9 mouse cellular contexts compared by ENCODE assay signal in genomic region chr11:113972517-113972872, GRCm38 (mm10).
DNase-seq lines count a peak whose midpoint lies in the region; ATAC-seq lines count a peak whose summit lies in the region.
"Had no signal": no experiment of that assay in that cellular context is flagged by ENCODE, and none has a peak within 500 bp of the region (broad histone marks: within the 10 kb centered on the region; RNA-seq: fewer than 3 reads in every experiment).

No protein-coding gene starts in this region.

- H3K9me3 ChIP-seq in hindbrain, embryonic 10.5 days = peaks cover 44% of the 10 kb centered on the region
- H3K9me3 ChIP-seq in hindbrain, embryonic 11.5 days (ENCODE audit: control insufficient read depth, low read length) = no peaks in the 10 kb centered on the region; the same call in 1 of the 2 replicates
- peaks cover 7% of the 10 kb centered on the region for H3K9me3 ChIP-seq in hindbrain, embryonic 13.5 days
- H3K9me3 ChIP-seq in midbrain, embryonic 14.5 days (ENCODE audit: control insufficient read depth, low read length) = peaks cover 6% of the 10 kb centered on the region; the same call in 1 of the 2 replicates

- H3K9ac ChIP-seq in hindbrain, embryonic 11.5 days (ENCODE audit: low read depth, low read length) = no peak overlapping the region
- no peak overlapping the region for H3K9ac ChIP-seq in hindbrain, embryonic 13.5 days
- H3K9ac ChIP-seq in midbrain, embryonic 14.5 days (replicated peaks; ENCODE audit: low read length) = no peak overlapping the region

- no peak for ATAC-seq in hindbrain, embryonic 11.5 days (ENCODE audit: low FRiP score)
- peak; percentile 6; the same call in 1 of the 2 replicates for ATAC-seq in hindbrain, embryonic 13.5 days (ENCODE audit: low FRiP score)
- no peak for ATAC-seq in midbrain, embryonic 14.5 days (ENCODE audit: low FRiP score, low TSS enrichment)

- no peak overlapping the region for H3K4me3 ChIP-seq in hindbrain, embryonic 10.5 days
- no peak overlapping the region for H3K4me3 ChIP-seq in hindbrain, embryonic 11.5 days (ENCODE audit: low read depth, low read length)
- no peak overlapping the region for H3K4me3 ChIP-seq in hindbrain, embryonic 13.5 days
- no peak overlapping the region for H3K4me3 ChIP-seq in midbrain, embryonic 14.5 days (replicated peaks; ENCODE audit: low read depth, low read length)

- peaks cover 27% of the 10 kb centered on the region for H3K36me3 ChIP-seq in hindbrain, embryonic 10.5 days
- H3K36me3 ChIP-seq in hindbrain, embryonic 11.5 days (ENCODE audit: control insufficient read depth, insufficient read depth, low read length) = no peaks in the 10 kb centered on the region
- peaks cover 6% of the 10 kb centered on the region; the same call in 1 of the 2 replicates for H3K36me3 ChIP-seq in hindbrain, embryonic 13.5 days
- H3K36me3 ChIP-seq in midbrain, embryonic 14.5 days (ENCODE audit: control insufficient read depth, insufficient read depth, low read length) = no peaks in the 10 kb centered on the region

- DNase-seq in hindbrain, embryonic 10.5 days (ENCODE audit: low spot score) = no peak
- no peak for DNase-seq in hindbrain, embryonic 11.5 days (ENCODE audit: low spot score)
- DNase-seq in cerebellum, adult 9-10 months = peak; percentile 10
- peak; percentile 41 for DNase-seq in midbrain, embryonic 14.5 days
- DNase-seq in urinary bladder, postnatal 4 days (ENCODE audit: low spot score in 2 of 2) = no peak
- DNase-seq in right cerebral cortex, adult 18-20 months = no peak
- DNase-seq in MN1 (ENCODE audit: low spot score) = no peak
- DNase-seq: gastrocnemius, postnatal 25 days had no signal

- H3K27ac ChIP-seq in hindbrain, embryonic 10.5 days = 0 out of 2 replicates have a peak overlapping the region, but pooled peaks have one; percentile 12
- H3K27ac ChIP-seq in hindbrain, embryonic 11.5 days (ENCODE audit: low read depth, low read length) = no peak overlapping the region
- peak overlapping the region; percentile 76 for H3K27ac ChIP-seq in hindbrain, embryonic 13.5 days
- 0 out of 2 replicates have a peak overlapping the region, but pooled peaks have one; percentile 22 for H3K27ac ChIP-seq in midbrain, embryonic 14.5 days (replicated peaks; ENCODE audit: low read depth, low read length)

- peaks cover 30% of the 10 kb centered on the region for H3K4me1 ChIP-seq in hindbrain, embryonic 10.5 days (replicated peaks)
- no peaks in the 10 kb centered on the region; the same call in 1 of the 2 replicates for H3K4me1 ChIP-seq in hindbrain, embryonic 11.5 days (replicated peaks; ENCODE audit: control insufficient read depth, insufficient read depth, low read length)
- peaks cover 50% of the 10 kb centered on the region for H3K4me1 ChIP-seq in hindbrain, embryonic 13.5 days (replicated peaks)
- H3K4me1 ChIP-seq in midbrain, embryonic 14.5 days (ENCODE audit: control insufficient read depth, insufficient read depth, low read length) = peaks cover 29% of the 10 kb centered on the region

- no peak overlapping the region for H3K4me2 ChIP-seq in hindbrain, embryonic 11.5 days (replicated peaks; ENCODE audit: low read depth, low read length)
- H3K4me2 ChIP-seq in hindbrain, embryonic 13.5 days = no peak overlapping the region
- H3K4me2 ChIP-seq in midbrain, embryonic 14.5 days (ENCODE audit: low read length) = no peak overlapping the region

- no peaks in the 10 kb centered on the region for H3K27me3 ChIP-seq in hindbrain, embryonic 10.5 days (ENCODE audit: insufficient read depth, poor library complexity, severe bottlenecking)
- no peaks in the 10 kb centered on the region for H3K27me3 ChIP-seq in hindbrain, embryonic 11.5 days (ENCODE audit: control insufficient read depth, insufficient read depth, low read length)
- H3K27me3 ChIP-seq in hindbrain, embryonic 13.5 days = no peaks in the 10 kb centered on the region
- no peaks in the 10 kb centered on the region for H3K27me3 ChIP-seq in midbrain, embryonic 14.5 days (ENCODE audit: control insufficient read depth, insufficient read depth, low read length)

- WGBS in hindbrain, embryonic 10.5 days = 84% methylated on average over 3 of the region's 3 CpGs
- WGBS in hindbrain, embryonic 11.5 days = 84% methylated on average over 3 of the region's 3 CpGs
- 67% methylated on average over 3 of the region's 3 CpGs for WGBS in hindbrain, embryonic 13.5 days
- 76% methylated on average over 3 of the region's 3 CpGs for WGBS in midbrain, embryonic 14.5 days

Comparison
In these comparisons a context has a peak if more than half of its experiments do, and no peak if none do; other contexts are left out.
1. DNase-seq: peak in cerebellum, adult 9-10 months (single experiment) and midbrain, embryonic 14.5 days (single experiment); none in hindbrain, embryonic 10.5 days (single experiment), hindbrain, embryonic 11.5 days (single experiment), urinary bladder, postnatal 4 days (0 of 2), right cerebral cortex, adult 18-20 months (single experiment) and MN1 (single experiment).